Mouse (Mus musculus) CH12.LX (cell line): Measurements from ENCODE around the gene Fbxw20. TPM values are rescaled to one million over a fixed set of nuclear protein-coding genes. Genes with fewer than 3 reads are reported as not detected.
"Not testable (repeated sequence)": the region's sequence is repeated elsewhere in the genome, so short reads cannot be mapped to it uniquely, and the experiment has no call there.

Source experiments
- DNase-seq: peaks from one replicate; pipeline ENCODE4 v3.0.0-alpha.2; 2013; ENCODE audit errors: extremely low read depth
- H3K27ac ChIP-seq: 2 replicates; pipeline ENCODE4 v1.5.1; 2012; ENCODE audit warnings: low read depth, mild to moderate bottlenecking, control low read depth, moderate library complexity; ENCODE audit not compliant: insufficient read depth
- H3K27me3 ChIP-seq: replicated peaks from 2 replicates; pipeline ENCODE3; 2012; ENCODE audit warnings: inconsistent platforms
- H3K36me3 ChIP-seq, 2 experiments: replicated peaks in 1 of 2; 2 replicates each; pipeline versions ENCODE3 to v1.6.1; 2012; ENCODE audit warnings: inconsistent platforms in 1 of 2, low read length in 1 of 2, mild to moderate bottlenecking in 1 of 2, mixed read lengths in 1 of 2, moderate library complexity in 1 of 2; ENCODE audit not compliant: control insufficient read depth in 1 of 2, insufficient read depth in 1 of 2
- H3K4me1 ChIP-seq, 2 experiments: 2 replicates each; pipeline ENCODE4 v1.6.1; 2012; ENCODE audit warnings: inconsistent platforms in 1 of 2, moderate library complexity in 1 of 2; ENCODE audit not compliant: insufficient read depth in 2 of 2, control insufficient read depth in 1 of 2
- H3K4me2 ChIP-seq: 2 replicates; pipeline ENCODE4 v1.6.1; 2012; ENCODE audit warnings: low read depth, mild to moderate bottlenecking, control low read depth; ENCODE audit not compliant: poor library complexity, insufficient read depth, severe bottlenecking
- H3K4me3 ChIP-seq, 3 experiments: fragments of 150-350 bp in 1 of 3; sonication (generic) in 1 of 3; replicated peaks in 1 of 3; 2 replicates each; pipeline versions ENCODE3 to v1.5.1; 2011 to 2012; ENCODE audit warnings: low read depth in 2 of 3, low read length in 2 of 3, mild to moderate bottlenecking in 2 of 3, moderate library complexity in 2 of 3, control low read depth in 1 of 3, improper control_type of control experiment in 1 of 3, inconsistent platforms in 1 of 3, mixed read lengths in 1 of 3; ENCODE audit not compliant: poor library complexity in 1 of 3
- H3K79me2 ChIP-seq: replicated peaks from 2 replicates; pipeline ENCODE4 v1.6.1; 2012; ENCODE audit warnings: mild to moderate bottlenecking, moderate library complexity; ENCODE audit not compliant: control insufficient read depth, poor library complexity, insufficient read depth, severe bottlenecking; ENCODE audit errors: extremely low read depth
- H3K9ac ChIP-seq: 2 replicates; pipeline ENCODE4 v1.6.1; 2012; ENCODE audit warnings: low read depth, mild to moderate bottlenecking, control low read depth, moderate library complexity; ENCODE audit not compliant: insufficient read depth
- H3K9me3 ChIP-seq: replicated peaks from 2 replicates; pipeline ENCODE3; 2012; ENCODE audit warnings: low read length, inconsistent platforms, mixed read lengths
- BHLHE40 ChIP-seq: IDR thresholded peaks from 2 replicates; pipeline ENCODE4 v1.6.1; 2011; ENCODE audit warnings: mild to moderate bottlenecking, low read depth, low read length, improper control_type of control experiment
- CHD2 ChIP-seq: IDR thresholded peaks from 2 replicates; pipeline ENCODE4 v1.6.1; 2011; ENCODE audit warnings: low read length, improper control_type of control experiment
- CTCF ChIP-seq, 2 experiments: IDR thresholded peaks in 1 of 2; conservative IDR thresholded peaks in 1 of 2; 2 replicates each; pipeline ENCODE4 v1.5.1; 2011 to 2012; ENCODE audit warnings: low read depth in 2 of 2, low read length in 2 of 2, improper control_type of control experiment in 1 of 2, inconsistent platforms in 1 of 2, mild to moderate bottlenecking in 1 of 2, moderate library complexity in 1 of 2
- E2F4 ChIP-seq: IDR thresholded peaks from 2 replicates; pipeline ENCODE4 v1.6.1; 2011; ENCODE audit warnings: low read depth, low read length, improper control_type of control experiment; ENCODE audit not compliant: insufficient replicate concordance
- ELF1 ChIP-seq: IDR thresholded peaks from 2 replicates; pipeline ENCODE4 v1.6.1; 2014; ENCODE audit warnings: low read depth, mild to moderate bottlenecking, inconsistent platforms, low read length, improper control_type of control experiment
- EP300 ChIP-seq: IDR thresholded peaks from 2 replicates; pipeline ENCODE4 v1.6.1; 2011; ENCODE audit warnings: low read length, improper control_type of control experiment
- ETS1 ChIP-seq: conservative IDR thresholded peaks from 2 replicates; pipeline ENCODE4 v1.6.1; 2012; ENCODE audit warnings: low read depth, mild to moderate bottlenecking, inconsistent platforms, low read length, improper control_type of control experiment, moderate library complexity
- JUND ChIP-seq: conservative IDR thresholded peaks from 2 replicates; pipeline ENCODE4 v1.6.1; 2011; ENCODE audit warnings: low read depth, low read length, improper control_type of control experiment
- KAT2A ChIP-seq: IDR thresholded peaks from 2 replicates; pipeline ENCODE4 v1.6.1; 2012; ENCODE audit warnings: low read length, improper control_type of control experiment, inconsistent platforms; ENCODE audit not compliant: insufficient replicate concordance
- MAFK ChIP-seq: IDR thresholded peaks from 2 replicates; pipeline ENCODE4 v1.6.1; 2011; ENCODE audit warnings: low read length, improper control_type of control experiment; ENCODE audit not compliant: insufficient replicate concordance
- MAZ ChIP-seq: IDR thresholded peaks from 2 replicates; pipeline ENCODE4 v1.6.1; 2012; ENCODE audit warnings: low read depth, mild to moderate bottlenecking, inconsistent platforms, low read length, improper control_type of control experiment, moderate library complexity
- MYC ChIP-seq: IDR thresholded peaks from 2 replicates; pipeline ENCODE4 v1.6.1; 2011; ENCODE audit warnings: low read depth, mild to moderate bottlenecking, improper control_type of control experiment, low read length
- NELFE ChIP-seq: IDR thresholded peaks from 2 replicates; pipeline ENCODE4 v1.6.1; 2011; ENCODE audit warnings: low read depth, low read length, improper control_type of control experiment
- NRF1 ChIP-seq: IDR thresholded peaks from 2 replicates; pipeline ENCODE4 v1.6.1; 2014; ENCODE audit warnings: low read depth, mild to moderate bottlenecking, inconsistent platforms, low read length, improper control_type of control experiment, moderate library complexity
- PAX5 ChIP-seq: IDR thresholded peaks from 2 replicates; pipeline ENCODE4 v1.6.1; 2012; ENCODE audit warnings: low read length, inconsistent platforms, mixed read lengths
- POLR2AphosphoS2 ChIP-seq: IDR thresholded peaks from 2 replicates; pipeline ENCODE4 v1.6.1; 2011; ENCODE audit warnings: low read depth, low read length, improper control_type of control experiment
- RAD21 ChIP-seq: IDR thresholded peaks from 2 replicates; pipeline ENCODE4 v1.6.1; 2011; ENCODE audit warnings: low read depth, mild to moderate bottlenecking, low read length, improper control_type of control experiment, moderate library complexity
- RCOR1 ChIP-seq: conservative IDR thresholded peaks from 2 replicates; pipeline ENCODE4 v1.6.1; 2012; ENCODE audit warnings: low read depth, mild to moderate bottlenecking, inconsistent platforms, low read length, improper control_type of control experiment
- USF2 ChIP-seq: conservative IDR thresholded peaks from 2 replicates; pipeline ENCODE4 v1.6.1; 2011; ENCODE audit warnings: low read depth, low read length, improper control_type of control experiment
- ZNF384 ChIP-seq: IDR thresholded peaks from 2 replicates; pipeline ENCODE4 v1.6.1; 2012; ENCODE audit warnings: low read depth, low read length, improper control_type of control experiment, inconsistent platforms
- dilution Hi-C: fragments of 300-500 bp; cut with MboI; formaldehyde crosslinking; loops from 2 replicates; pipeline ENCODE4 v1.14.3; 2020; ENCODE audit warnings: low sequenced_read_pairs; ENCODE audit not compliant: extremely low pct_unique_long_range_greater_than_20kb, extremely low pct_ligation_motif_present
- in situ Hi-C: fragments of 300-500 bp; cut with MboI; formaldehyde crosslinking; loops from 3 replicates; pipeline ENCODE4 v1.14.3; 2019; ENCODE audit warnings: low sequenced_read_pairs, low pct_ligation_motif_present, low pct_unique_long_range_greater_than_20kb, mixed read lengths
- polyA plus RNA-seq: library from polyadenylated mRNA; unstranded; fragments of >175 nt; gene quantifications from 2 replicates; pipeline ENCODE4 v1.2.1, GENCODE M21; 2012; ENCODE audit warnings: low read depth; ENCODE audit not compliant: insufficient read length
- total RNA-seq, 2 experiments: library from RNA; depleted of rRNA; stranded (reverse); fragments of 300-350 nt in 1 of 2; fragments of >200 nt in 1 of 2; gene quantifications; 2 replicates each; pipeline ENCODE4 v1.2.3; 2012 to 2014

Fbxw20 gene
- total and polyA plus RNA-seq, 3 experiments, result not detected

GRCm38 (mm10) chr9:109218449-109218848 lies 16.1 kb downstream of the Fbxw20 start:
- DNase-seq, result peak; percentile 12
- Histone ChIP-seq H3K79me2 (no peaks in the 10 kb centered on the region), H3K27me3 (peaks cover 22% of the 10 kb centered on the region), H3K36me3 (no peaks in the 10 kb centered on the region), H3K4me1 (no peaks in the 10 kb centered on the region), H3K27ac (no peak overlapping the region), H3K9me3 (no peaks in the 10 kb centered on the region), H3K9ac (no peak overlapping the region), H3K4me3 (no peak overlapping the region), H3K4me2 (no peak overlapping the region)
- in situ Hi-C loops, result no loop called here
- TF ChIP-seq MYC (no peak), CTCF (conservative IDR thresholded peaks at IDR 0.05 in 1 of 2, IDR thresholded peaks at IDR 0.05 in 1 of 2; ENCODE audit: low read depth in 2 of 2, low read length in 2 of 2) (peak in 1 of 2 experiments; percentile 52; a peak in 3 of 4 replicates)
- dilution Hi-C loops, result no loop called here

- H3K36me3 ChIP-seq, H3K79me2 ChIP-seq, H3K4me2 ChIP-seq, H3K4me1 ChIP-seq, H3K9ac ChIP-seq, H3K9me3 ChIP-seq, H3K4me3 ChIP-seq, DNase-seq, H3K27ac ChIP-seq, in situ Hi-C loops, dilution Hi-C loops: not testable (repeated sequence)
- H3K27me3 ChIP-seq, result peaks cover 20% of the 10 kb centered on the region
Measured at GRCm38 (mm10) chr9:109201347-109201746, 33.2 kb downstream of the Fbxw20 start.

- H3K27ac ChIP-seq, result no peak overlapping the region
- TF ChIP-seq USF2 (no peak), EP300 (peak; percentile 68), ZNF384 (no peak)
- TF ChIP-seq, all 38 proteins: peak for 1
- H3K9ac ChIP-seq, result no peak overlapping the region
- in situ Hi-C loops (no loop called here), dilution Hi-C loops (no loop called here)
- no peaks in the 10 kb centered on the region for H3K36me3 ChIP-seq
- H3K9me3 ChIP-seq, result peaks cover 4% of the 10 kb centered on the region
- H3K27me3 ChIP-seq, result peaks cover 14% of the 10 kb centered on the region
- no peaks in the 10 kb centered on the region for H3K79me2 ChIP-seq
- H3K4me2 ChIP-seq, result no peak overlapping the region
- peaks cover 0 to 4% of the 10 kb centered on the region in 2 experiments; a peak in 1 of 4 replicates for H3K4me1 ChIP-seq
- H3K4me3 ChIP-seq, result no peak overlapping the region
- DNase-seq, result no peak
Measured at GRCm38 (mm10) chr9:109200349-109200748, 34.2 kb downstream of the Fbxw20 start.

- Histone ChIP-seq H3K4me2 (no peak overlapping the region), H3K27ac (no peak overlapping the region), H3K9ac (no peak overlapping the region), H3K79me2 (no peaks in the 10 kb centered on the region), H3K4me3 (no peak overlapping the region), H3K4me1 (peaks cover 0 to 4% of the 10 kb centered on the region in 2 experiments; a peak in 1 of 4 replicates), H3K9me3 (peaks cover 4% of the 10 kb centered on the region), H3K36me3 (no peaks in the 10 kb centered on the region), H3K27me3 (peaks cover 15% of the 10 kb centered on the region)
- dilution Hi-C loops, result no loop called here
- no peak for DNase-seq
- in situ Hi-C loops, result no loop called here
- TF ChIP-seq ETS1, result no peak
- TF ChIP-seq KAT2A, result no peak
- TF ChIP-seq PAX5, result no peak
- no peak for TF ChIP-seq NRF1
- no peak for TF ChIP-seq ELF1
- TF ChIP-seq MAZ, result no peak
- TF ChIP-seq RAD21, result no peak
- TF ChIP-seq BHLHE40, result no peak
- no peak for TF ChIP-seq CHD2
- TF ChIP-seq JUND, result no peak
- no peak for TF ChIP-seq MAFK
- TF ChIP-seq E2F4, result no peak
- TF ChIP-seq RCOR1, result no peak
- no peak for TF ChIP-seq POLR2AphosphoS2
- no peak for TF ChIP-seq NELFE
- TF ChIP-seq USF2, result no peak
Measured at GRCm38 (mm10) chr9:109199353-109199752, 35.2 kb downstream of the Fbxw20 start.
